ENCODE assay signal across 20 mouse cellular contexts in the genomic region with DNA sequence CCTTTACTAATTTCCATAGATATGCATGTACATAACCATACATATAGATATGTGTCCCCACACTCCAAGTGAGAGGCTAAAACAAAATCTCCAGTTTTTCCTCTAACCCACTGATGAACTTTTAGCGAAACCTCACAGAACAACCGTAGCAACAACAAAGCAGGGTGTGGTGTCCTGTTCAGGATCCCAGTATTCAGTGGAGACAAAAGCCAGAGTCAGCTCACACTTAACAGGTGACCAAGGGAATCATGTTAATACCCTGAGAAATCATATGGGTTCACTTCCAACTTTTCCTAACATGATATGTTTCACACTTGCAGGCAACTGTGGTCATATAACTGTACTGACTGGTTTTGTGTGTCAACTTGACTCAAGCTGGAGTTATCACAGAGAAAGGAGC.
"Had no signal": no experiment of that assay in that cellular context is flagged by ENCODE, and none has a peak within 500 bp of the region (broad histone marks: within the 10 kb centered on the region; RNA-seq: fewer than 3 reads in every experiment).

No protein-coding gene starts in this region.

- H3K27ac ChIP-seq: hindbrain, embryonic 10.5 days; hindbrain, embryonic 12.5 days; hindbrain, embryonic 14.5 days; intestine, embryonic 15.5 days; kidney, embryonic 15.5 days; kidney, postnatal 0 days; limb, embryonic 13.5 days; limb, embryonic 15.5 days; liver, embryonic 12.5 days; liver, embryonic 14.5 days had no signal

- H3K27me3 ChIP-seq: hindbrain, embryonic 12.5 days; intestine, embryonic 15.5 days; kidney, embryonic 15.5 days; limb, embryonic 13.5 days; limb, embryonic 15.5 days; liver, embryonic 12.5 days had no signal

- DNase-seq: gastrocnemius, postnatal 14 days; heart, postnatal 10 days; heart, postnatal 4 days; kidney, adult 2 months; kidney, adult 9 months; kidney, postnatal 14 days; kidney, postnatal 36 days; layer of hippocampus, adult 9-11 months; layer of hippocampus, postnatal 36 days; left cerebral cortex, postnatal 4 days had no signal

- H3K9me3 ChIP-seq: hindbrain, embryonic 10.5 days; hindbrain, embryonic 12.5 days; intestine, embryonic 15.5 days; kidney, embryonic 15.5 days; limb, embryonic 13.5 days; limb, embryonic 15.5 days; liver, embryonic 12.5 days had no signal

- H3K4me1 ChIP-seq: hindbrain, embryonic 10.5 days; hindbrain, embryonic 12.5 days; intestine, embryonic 15.5 days; kidney, embryonic 15.5 days; limb, embryonic 13.5 days; limb, embryonic 15.5 days had no signal

- H3K36me3 ChIP-seq: hindbrain, embryonic 10.5 days; hindbrain, embryonic 12.5 days; intestine, embryonic 15.5 days; kidney, embryonic 15.5 days; limb, embryonic 13.5 days; limb, embryonic 15.5 days; liver, embryonic 12.5 days had no signal

- H3K4me3 ChIP-seq: hindbrain, embryonic 10.5 days; hindbrain, embryonic 12.5 days; intestine, embryonic 15.5 days; kidney, embryonic 15.5 days; limb, embryonic 13.5 days; limb, embryonic 15.5 days; liver, embryonic 12.5 days had no signal
